Mouse (Mus musculus): ENCODE measurements around the gene A630076J17Rik.

The A630076J17Rik gene

DNA sequence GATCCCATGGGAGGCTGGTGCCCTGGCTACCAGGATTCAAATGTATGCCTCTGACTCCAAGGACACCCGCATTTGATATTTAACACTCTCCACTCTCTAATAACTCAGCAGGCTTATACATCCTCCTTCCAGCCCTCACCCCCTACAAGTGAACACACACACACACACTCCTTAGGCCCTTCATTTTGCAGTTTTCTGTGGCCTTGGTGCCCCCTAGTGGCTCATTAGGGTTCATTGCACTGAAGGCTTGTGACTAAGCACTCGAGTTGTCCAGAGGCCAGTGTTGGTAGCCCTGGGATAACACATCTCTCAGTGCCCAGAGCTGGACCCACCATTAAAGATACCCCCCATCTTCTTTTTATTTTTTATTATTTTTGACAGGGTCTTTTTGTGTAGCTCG, 43.4 kb downstream of the A630076J17Rik start:
- DNase-seq (ENCODE audit: extremely low read depth, low read depth, low spot score): no peak

DNA sequence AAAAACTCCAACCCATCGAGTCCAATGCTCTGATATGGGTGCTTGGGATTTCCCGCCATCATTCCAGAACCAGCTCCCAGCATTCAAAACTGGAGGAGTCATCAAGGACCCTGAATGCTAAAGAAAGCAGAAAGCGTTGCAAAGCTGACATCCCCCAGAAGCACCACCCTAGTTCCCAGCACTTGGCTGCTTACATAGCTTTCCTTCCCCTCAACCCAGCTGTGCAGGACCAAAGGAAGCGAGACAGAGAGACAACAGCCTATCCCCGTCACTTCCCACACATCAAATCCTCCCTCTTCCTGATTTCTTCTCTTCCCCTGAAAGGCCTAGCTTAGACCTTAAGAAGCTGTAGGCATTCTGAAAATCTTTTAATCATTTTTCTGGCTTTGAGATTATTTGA, 44.9 kb downstream of the A630076J17Rik start:
- DNase-seq (ENCODE audit: extremely low read depth, low read depth, low spot score): no peak

DNA sequence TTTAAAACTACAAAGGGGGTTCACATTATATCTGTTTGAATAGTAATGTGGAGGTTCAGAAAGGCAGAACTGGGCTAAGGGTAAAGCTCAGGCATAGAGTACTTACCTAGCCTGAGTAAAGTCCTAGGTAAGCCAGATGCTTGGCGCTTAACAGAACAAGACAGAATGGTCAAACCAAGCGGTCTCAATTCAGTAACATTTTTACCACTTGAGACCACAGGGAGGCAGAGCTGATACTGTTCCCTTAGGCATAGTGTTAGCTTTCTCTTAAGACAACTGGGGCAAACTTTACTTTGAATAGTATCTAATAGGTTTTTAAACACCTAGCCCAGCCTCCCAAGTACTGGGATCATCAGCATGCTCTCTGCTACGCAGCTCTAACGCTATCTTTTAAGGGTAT, 45.6 kb downstream of the A630076J17Rik start:
- DNase-seq (ENCODE audit: extremely low read depth, low read depth, low spot score): no peak

DNA sequence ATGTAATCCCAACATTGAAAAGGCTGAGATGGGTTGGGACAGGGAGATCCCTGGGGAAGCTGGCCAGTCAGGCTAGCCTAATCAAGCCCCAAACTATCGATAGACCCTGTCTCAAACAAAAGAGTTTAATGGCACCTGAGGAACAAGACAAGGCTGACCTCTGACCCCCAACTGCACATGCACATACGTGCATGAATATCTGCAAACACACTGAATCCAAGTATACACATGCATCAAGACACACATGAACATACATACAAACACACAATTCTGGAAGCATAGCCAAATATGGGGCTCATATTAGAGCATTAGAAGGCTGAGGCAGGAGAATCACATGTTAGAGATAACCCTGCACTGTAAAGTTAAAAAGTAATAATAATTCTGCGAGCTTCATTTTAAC, 46.2 kb downstream of the A630076J17Rik start:
- no peak for DNase-seq (ENCODE audit: extremely low read depth, low read depth, low spot score)

DNA sequence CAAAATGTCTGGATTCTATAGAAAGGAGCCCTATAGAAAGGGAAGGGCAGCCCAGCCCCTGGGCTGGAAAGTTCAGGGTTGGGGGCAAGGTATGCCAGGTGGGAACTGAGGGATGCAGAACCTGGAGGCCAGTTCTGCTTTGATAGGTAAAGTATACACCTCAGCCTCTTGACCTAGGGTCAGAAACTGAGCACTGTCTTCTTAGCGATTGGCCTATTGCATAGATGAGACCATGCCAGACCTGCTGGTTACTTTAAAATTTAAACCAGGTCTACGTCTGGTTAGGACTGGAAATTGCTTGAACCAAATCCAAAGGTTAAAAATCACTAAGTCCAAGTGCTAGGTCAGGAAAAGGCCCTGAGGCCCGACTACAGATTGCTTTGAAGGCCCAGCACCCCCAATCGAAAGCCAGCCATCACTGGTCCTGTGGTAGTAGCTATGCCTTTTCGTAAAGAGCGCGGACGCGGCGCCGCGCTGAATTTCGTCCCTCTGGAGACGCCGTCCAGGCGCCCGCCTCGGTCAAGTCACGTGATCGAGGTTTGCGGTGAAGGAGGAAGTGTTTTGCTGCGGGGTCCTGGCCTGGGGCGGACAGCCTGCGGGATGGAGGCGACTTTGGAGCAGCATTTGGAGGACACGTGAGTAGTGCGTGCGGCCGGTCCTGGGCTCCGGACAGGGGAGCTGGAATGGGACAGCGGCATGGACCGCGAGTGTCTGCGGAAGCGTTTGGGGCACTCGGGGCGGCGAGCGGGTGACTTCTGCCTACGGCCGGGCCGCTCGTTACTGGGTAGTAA, 48.3 kb downstream of the A630076J17Rik start, which contains the start of gene Lamtor5:
Lamtor5 (plus strand) TSS at position 380 of the 791 bp plus-strand sequence.
- no peak for DNase-seq (ENCODE audit: extremely low read depth, low read depth, low spot score)
